Mouse (Mus musculus): ENCODE measurements around the gene Narfl.

DNA sequence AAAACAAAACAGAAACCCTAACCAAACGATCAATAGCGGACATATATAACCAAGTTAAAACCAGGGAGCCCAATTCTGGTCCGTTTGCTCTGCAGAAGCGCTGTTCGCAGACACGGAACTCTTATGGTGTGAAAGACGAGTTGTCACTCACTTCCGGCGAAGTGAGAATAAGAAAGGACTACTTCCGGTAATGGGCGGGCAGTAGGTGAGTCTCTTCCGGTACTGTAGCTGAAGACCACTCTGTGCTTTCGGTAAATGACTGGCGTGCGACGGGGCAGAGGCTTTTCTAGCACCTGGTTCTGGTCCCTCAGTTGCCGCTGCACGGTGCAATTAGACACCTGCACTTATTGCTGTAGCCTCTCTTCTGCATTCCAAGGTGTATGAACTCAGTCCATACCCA, 49.9 kb downstream of the Narfl start, which contains the start of gene Wdr24:
- TF ChIP-seq POLR2A (IDR thresholded peaks at IDR 0.05; ENCODE audit: borderline replicate concordance, insufficient read depth, low read length) (peak; percentile 77; the same call in 1 of the 2 replicates), CTCF (IDR thresholded peaks at IDR 0.05; ENCODE audit: borderline replicate concordance, insufficient read depth, low read depth, low read length) (no peak)

Measured in cerebellum, adult 2 months (tissue).